11 mouse cellular contexts compared by ENCODE assay signal in the genomic region with DNA sequence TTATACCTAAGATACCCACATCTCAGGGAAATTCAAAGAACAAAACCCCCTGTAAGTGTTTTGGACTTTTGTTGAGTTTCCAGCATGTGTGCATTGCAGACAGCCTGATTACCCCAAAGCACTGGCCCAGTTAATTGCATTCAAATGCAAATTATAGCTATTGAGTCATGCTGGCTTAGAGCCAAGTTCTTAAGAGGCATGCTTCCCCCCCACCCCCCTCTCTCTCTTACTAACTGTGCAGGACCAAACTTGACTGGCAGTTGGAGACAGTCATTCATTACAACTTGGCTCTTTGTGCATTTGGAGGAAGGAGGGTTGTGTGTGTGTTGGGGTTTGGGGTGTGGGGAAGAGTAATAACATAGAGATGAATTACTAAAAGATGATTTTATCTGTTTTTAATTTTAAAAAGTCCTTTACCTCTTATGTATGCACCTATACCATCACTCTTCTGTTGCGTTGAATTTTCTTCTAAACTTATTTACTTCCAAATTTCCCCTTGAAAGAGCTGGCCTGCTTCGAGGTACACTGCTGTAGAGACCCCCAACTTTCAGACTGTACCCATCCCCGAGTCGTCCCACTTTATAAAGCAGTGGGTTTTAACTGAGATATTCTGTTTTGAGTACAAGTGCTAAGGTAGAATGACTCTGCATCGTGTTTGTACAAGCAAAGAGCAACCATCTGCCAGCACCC. TPM values are rescaled to one million over a fixed set of nuclear protein-coding genes. Genes with fewer than 3 reads are reported as not detected.
DNase-seq lines count a peak whose midpoint lies in the region; ATAC-seq and TF ChIP-seq lines count a peak whose summit lies in the region.
"Had no signal": no experiment of that assay in that cellular context is flagged by ENCODE, and none has a peak within 500 bp of the region (broad histone marks: within the 10 kb centered on the region; RNA-seq: fewer than 3 reads in every experiment).

No protein-coding gene starts in this region.

- H3K4me1 ChIP-seq in intestine, embryonic 15.5 days (replicated peaks) = no peaks in the 10 kb centered on the region
- no peaks in the 10 kb centered on the region for H3K4me1 ChIP-seq in intestine, postnatal 0 days (replicated peaks; ENCODE audit: control insufficient read depth, insufficient read depth, low read length)
- H3K4me1 ChIP-seq in hindbrain, embryonic 11.5 days (replicated peaks; ENCODE audit: control insufficient read depth, insufficient read depth, low read length) = peaks cover 3% of the 10 kb centered on the region; the same call in 1 of the 2 replicates
- no peaks in the 10 kb centered on the region for H3K4me1 ChIP-seq in midbrain, postnatal 0 days (ENCODE audit: insufficient read depth, low read length)

- H3K4me3 ChIP-seq in intestine, embryonic 15.5 days (replicated peaks) = no peak overlapping the region
- H3K4me3 ChIP-seq in intestine, postnatal 0 days (ENCODE audit: low read depth, low read length) = no peak overlapping the region
- H3K4me3 ChIP-seq in hindbrain, embryonic 11.5 days (ENCODE audit: low read depth, low read length) = no peak overlapping the region
- H3K4me3 ChIP-seq in midbrain, postnatal 0 days (ENCODE audit: low read depth, low read length) = no peak overlapping the region

- no peaks in the 10 kb centered on the region for H3K36me3 ChIP-seq in intestine, embryonic 15.5 days
- no peaks in the 10 kb centered on the region for H3K36me3 ChIP-seq in intestine, postnatal 0 days (ENCODE audit: control insufficient read depth, insufficient read depth)
- no peaks in the 10 kb centered on the region for H3K36me3 ChIP-seq in hindbrain, embryonic 11.5 days (ENCODE audit: control insufficient read depth, insufficient read depth, low read length)
- H3K36me3 ChIP-seq in midbrain, postnatal 0 days (ENCODE audit: insufficient read depth, low read length) = no peaks in the 10 kb centered on the region

- no peak overlapping the region for H3K4me2 ChIP-seq in intestine, embryonic 15.5 days (replicated peaks)
- no peak overlapping the region for H3K4me2 ChIP-seq in intestine, postnatal 0 days (replicated peaks; ENCODE audit: low read depth)
- no peak overlapping the region for H3K4me2 ChIP-seq in hindbrain, embryonic 11.5 days (replicated peaks; ENCODE audit: low read depth, low read length)
- no peak overlapping the region for H3K4me2 ChIP-seq in midbrain, postnatal 0 days (ENCODE audit: low read depth, low read length, poor library complexity, severe bottlenecking)

- H3K27ac ChIP-seq in intestine, embryonic 15.5 days = no peak overlapping the region
- no peak overlapping the region for H3K27ac ChIP-seq in intestine, postnatal 0 days (ENCODE audit: low read depth, low read length)
- 0 out of 2 replicates have a peak overlapping the region, but pooled peaks have one; percentile 18 for H3K27ac ChIP-seq in hindbrain, embryonic 11.5 days (ENCODE audit: low read depth, low read length)
- no peak overlapping the region for H3K27ac ChIP-seq in midbrain, postnatal 0 days (ENCODE audit: low read depth, low read length)

- ATAC-seq in intestine, embryonic 15.5 days = peak; percentile 12; the same call in 1 of the 2 replicates
- no peak for ATAC-seq in intestine, postnatal 0 days
- peak; percentile 86 for ATAC-seq in hindbrain, embryonic 11.5 days (ENCODE audit: low FRiP score)
- ATAC-seq in midbrain, postnatal 0 days (ENCODE audit: low FRiP score) = peak; percentile 27; the same call in 1 of the 2 replicates

- no peaks in the 10 kb centered on the region for H3K27me3 ChIP-seq in intestine, embryonic 15.5 days (replicated peaks)
- H3K27me3 ChIP-seq in intestine, postnatal 0 days (replicated peaks; ENCODE audit: control insufficient read depth, insufficient read depth, low read length) = no peaks in the 10 kb centered on the region
- H3K27me3 ChIP-seq in hindbrain, embryonic 11.5 days (ENCODE audit: control insufficient read depth, insufficient read depth, low read length) = no peaks in the 10 kb centered on the region
- no peaks in the 10 kb centered on the region for H3K27me3 ChIP-seq in midbrain, postnatal 0 days (ENCODE audit: insufficient read depth, low read length)

- no peaks in the 10 kb centered on the region for H3K9me3 ChIP-seq in intestine, embryonic 15.5 days
- no peaks in the 10 kb centered on the region for H3K9me3 ChIP-seq in intestine, postnatal 0 days (ENCODE audit: control insufficient read depth)
- H3K9me3 ChIP-seq in hindbrain, embryonic 11.5 days (ENCODE audit: control insufficient read depth, low read length) = no peaks in the 10 kb centered on the region
- H3K9me3 ChIP-seq in midbrain, postnatal 0 days (ENCODE audit: low read length) = no peaks in the 10 kb centered on the region

- H3K9ac ChIP-seq in intestine, embryonic 15.5 days = no peak overlapping the region
- H3K9ac ChIP-seq in intestine, postnatal 0 days (ENCODE audit: low read depth, low read length) = no peak overlapping the region
- H3K9ac ChIP-seq in hindbrain, embryonic 11.5 days (ENCODE audit: low read depth, low read length) = no peak overlapping the region
- no peak overlapping the region for H3K9ac ChIP-seq in midbrain, postnatal 0 days (replicated peaks; ENCODE audit: low read length, poor library complexity, severe bottlenecking)

- DNase-seq in brain, embryonic 18.5 days (ENCODE audit: low read depth, low spot score) = peak; percentile 71
- DNase-seq in hindbrain, embryonic 11.5 days (ENCODE audit: low spot score) = peak; percentile 81
- DNase-seq in midbrain, postnatal 0 days (ENCODE audit: low spot score) = peak; percentile 94
- no peak for DNase-seq in gastrocnemius, postnatal 25 days
- DNase-seq in thymus, postnatal 4 days = no peak
- no peak for DNase-seq in lung, postnatal 4 days
- DNase-seq: adrenal gland, adult 2 months; lung, adult 18-20 months; thymus, adult 18-20 months had no signal

- no peak for TF ChIP-seq CTCF in intestine, postnatal 0 days (IDR thresholded peaks at IDR 0.05; ENCODE audit: low read depth)
- no peak for TF ChIP-seq CTCF in midbrain, postnatal 0 days (IDR thresholded peaks at IDR 0.05)

- 60% methylated on average over 5 of the region's 5 CpGs for WGBS in intestine, embryonic 15.5 days
- WGBS in intestine, postnatal 0 days = 57% methylated on average over 5 of the region's 5 CpGs
- WGBS in hindbrain, embryonic 11.5 days = 40% methylated on average over 5 of the region's 5 CpGs
- 25% methylated on average over 5 of the region's 5 CpGs for WGBS in midbrain, postnatal 0 days

RNA-seq across cellular contexts. Expression of a gene that starts 6.6 kb away (rescaled TPM):
- 10.9 and 11.1 TPM in 2 replicates for polyA plus RNA-seq in intestine, embryonic 15.5 days (2015; fragmentation: Nextera tagmentation; extraction: Ambion mirVana)
- 13.3 and 16.0 TPM in 2 replicates for polyA plus RNA-seq in intestine, postnatal 0 days (2015; fragmentation: Nextera tagmentation; extraction: Ambion mirVana)
- polyA plus RNA-seq in hindbrain, embryonic 11.5 days (2014; fragmentation: Nextera tagmentation; extraction: Ambion mirVana) = 51.6 and 56.3 TPM in 2 replicates
- 64.9 and 68.7 TPM in 2 replicates for total RNA-seq in midbrain, postnatal 0 days (2014; rRNA removed)
- 28.4 and 33.2 TPM in 2 replicates for polyA plus RNA-seq in midbrain, postnatal 0 days (2015; fragmentation: Nextera tagmentation; extraction: Ambion mirVana)
- total RNA-seq in gastrocnemius, postnatal 25 days (2021) = 10 to 100 TPM in 1 of 2 experiments, 1 to 10 TPM in 1; 9.5 to 14.9 TPM

Comparison
In these comparisons a context has a peak if more than half of its experiments do, and no peak if none do; other contexts are left out.
1. DNase-seq: peak in brain, embryonic 18.5 days (single experiment), hindbrain, embryonic 11.5 days (single experiment) and midbrain, postnatal 0 days (single experiment); none in gastrocnemius, postnatal 25 days (single experiment), thymus, postnatal 4 days (single experiment) and lung, postnatal 4 days (0 of 2).